Mouse (Mus musculus) megakaryocyte-erythroid progenitor cell, adult 5 weeks (primary cell): ENCODE data around the gene Olfr512. TPM values are rescaled to one million over a fixed set of nuclear protein-coding genes. Genes with fewer than 3 reads are reported as not detected.

ENCODE experiments used
- polyA plus RNA-seq: library from polyadenylated mRNA; stranded (reverse); fragments of >175 nt; gene quantifications from 2 replicates; pipeline ENCODE4 v1.2.3, GENCODE M21; 2012

Olfr512 gene
- polyA plus RNA-seq, result not detected in 2 replicates

GRCm38 (mm10) chr7:108713020-108713419, at the start of gene Olfr512:
Gene Olfr512 (plus strand): TSS chr7:108713320.

GRCm38 (mm10) chr7:108666118-108666517, 47.0 kb upstream of the Olfr512 start, which contains the start of gene Olfr510:
Gene Olfr510 (plus strand): TSS chr7:108666418.

GRCm38 (mm10) chr7:108750673-108751072, 37.6 kb downstream of the Olfr512 start, which contains the start of gene Olfr513:
Gene Olfr513 (plus strand): TSS chr7:108750973.

Other genes starting within 250 kb of the Olfr512 start
- not detected in 2 replicates for gene Olfr498, start 248.0 kb upstream of the Olfr512 start, polyA plus RNA-seq
- not detected in 2 replicates for gene Olfr502, start 188.3 kb upstream of the Olfr512 start, polyA plus RNA-seq
- not detected in 2 replicates for gene Olfr503, start 168.8 kb upstream of the Olfr512 start, polyA plus RNA-seq
- gene Olfr504, start 147.5 kb upstream of the Olfr512 start, polyA plus RNA-seq, result not detected in 2 replicates
- gene Olfr506, start 102.5 kb upstream of the Olfr512 start, polyA plus RNA-seq, result not detected in 2 replicates
- gene Olfr507, start 91.5 kb upstream of the Olfr512 start, polyA plus RNA-seq, result not detected in 2 replicates
- not detected in 2 replicates for gene Olfr508, start 83.3 kb upstream of the Olfr512 start, polyA plus RNA-seq
- gene Olfr509, start 61.4 kb upstream of the Olfr512 start, polyA plus RNA-seq, result 0.02 TPM in 1 of 2 replicates, not detected in the other
- not detected in 2 replicates for gene Olfr510, start 46.9 kb upstream of the Olfr512 start, polyA plus RNA-seq
- not detected in 2 replicates for gene Olfr513, start 37.7 kb downstream of the Olfr512 start, polyA plus RNA-seq
- gene Olfr514, start 112.7 kb downstream of the Olfr512 start, polyA plus RNA-seq, result not detected in 2 replicates
- gene Olfr516, start 137.2 kb downstream of the Olfr512 start, polyA plus RNA-seq, result not detected in 2 replicates
- not detected in 2 replicates for gene Olfr517, start 159.1 kb downstream of the Olfr512 start, polyA plus RNA-seq
- gene Olfr518, start 171.7 kb downstream of the Olfr512 start, polyA plus RNA-seq, result not detected in 2 replicates
- not detected in 2 replicates for gene Olfr519, start 181.1 kb downstream of the Olfr512 start, polyA plus RNA-seq
- gene Nlrp10, start 216.9 kb downstream of the Olfr512 start, polyA plus RNA-seq, result 0.13 and 0.15 TPM in 2 replicates
- 565 and 621 TPM in 2 replicates for gene Eif3f, start 221.1 kb downstream of the Olfr512 start, polyA plus RNA-seq
- 0.01 TPM in 1 of 2 replicates, not detected in the other for gene Tub, start 237.0 kb downstream of the Olfr512 start, polyA plus RNA-seq